Mouse (Mus musculus) erythroblast, embryonic 14.5 days (primary cell): ENCODE results near the gene F2rl3. TPM values are rescaled to one million over a fixed set of nuclear protein-coding genes. Genes with fewer than 3 reads are reported as not detected.
A peak's percentile ranks its signal among the peaks of the same experiment; 100 is the strongest.

Source experiments
- H3K27me3 ChIP-seq: 2 replicates; pipeline ENCODE4 v1.6.1; 2012; ENCODE audit warnings: inconsistent platforms; ENCODE audit not compliant: control insufficient read depth
- H3K36me3 ChIP-seq: 2 replicates; pipeline ENCODE4 v1.6.1; 2012; ENCODE audit warnings: mild to moderate bottlenecking, inconsistent platforms; ENCODE audit not compliant: control insufficient read depth
- H3K4me1 ChIP-seq: 2 replicates; pipeline ENCODE4 v1.6.1; 2012; ENCODE audit warnings: inconsistent platforms; ENCODE audit not compliant: control insufficient read depth
- H3K4me3 ChIP-seq: replicated peaks from 2 replicates; pipeline ENCODE3; 2012; ENCODE audit warnings: moderate library complexity, mild to moderate bottlenecking, inconsistent platforms
- H3K9me3 ChIP-seq: 2 replicates; pipeline ENCODE4 v1.6.1; 2012; ENCODE audit warnings: low read length, inconsistent platforms, mixed read lengths; ENCODE audit not compliant: control insufficient read depth
- GATA1 ChIP-seq: IDR thresholded peaks from 2 replicates; pipeline ENCODE4 v1.6.1; 2012; ENCODE audit warnings: low read length, inconsistent platforms, mixed read lengths
- TAL1 ChIP-seq: IDR thresholded peaks from 3 replicates; pipeline ENCODE4 v1.6.1; 2012; ENCODE audit warnings: low read length, inconsistent platforms, mixed read lengths
- polyA plus RNA-seq: library from polyadenylated mRNA; stranded (reverse); fragments of >175 nt; gene quantifications from 2 replicates; pipeline ENCODE4 v1.2.3, GENCODE M21; 2012

Gene F2rl3
- polyA plus RNA-seq = 0.04 and 0.05 TPM in 2 replicates

- no peak for TF ChIP-seq TAL1
- no peak for TF ChIP-seq GATA1
- no peak within 1 kb of the TSS for H3K4me3 ChIP-seq
- peaks cover 11% of the 10 kb centered on the region for H3K36me3 ChIP-seq
Observed at GRCm38 (mm10) chr8:72761322-72762051, at the start of gene F2rl3. Gene F2rl3 (plus strand): TSS chr8:72761880.

GRCm38 (mm10) chr8:72712569-72712968, 49.1 kb upstream of the F2rl3 start:
- Histone ChIP-seq H3K36me3 (no peaks in the 10 kb centered on the region), H3K4me1 (peaks cover 6% of the 10 kb centered on the region), H3K27me3 (no peaks in the 10 kb centered on the region), H3K9me3 (no peaks in the 10 kb centered on the region), H3K4me3 (no peak overlapping the region)
- TF ChIP-seq GATA1 = no peak
- no peak for TF ChIP-seq TAL1

More at GRCm38 (mm10) chr8:72761322-72762051, at the start of gene F2rl3:
- no peaks in the 10 kb centered on the region for H3K27me3 ChIP-seq
- no peaks in the 10 kb centered on the region for H3K4me1 ChIP-seq
- no peaks in the 10 kb centered on the region for H3K9me3 ChIP-seq

- TF ChIP-seq TAL1 (no peak), GATA1 (no peak)
- H3K4me1 ChIP-seq = peaks cover 6% of the 10 kb centered on the region
- H3K9me3 ChIP-seq = no peaks in the 10 kb centered on the region
- H3K27me3 ChIP-seq = no peaks in the 10 kb centered on the region
- no peaks in the 10 kb centered on the region for H3K36me3 ChIP-seq
- no peak overlapping the region for H3K4me3 ChIP-seq
Observed at GRCm38 (mm10) chr8:72716594-72716993, 45.1 kb upstream of the F2rl3 start.

GRCm38 (mm10) chr8:72720541-72720940, 41.1 kb upstream of the F2rl3 start:
- H3K4me3 ChIP-seq = no peak overlapping the region
- TF ChIP-seq GATA1 (no peak), TAL1 (no peak)

GRCm38 (mm10) chr8:72722769-72723650, 38.7 kb upstream of the F2rl3 start, which contains the start of gene Sin3b:
Gene Sin3b (plus strand): TSS chr8:72723285.
- peaks cover 32% of the 10 kb centered on the region for H3K36me3 ChIP-seq
- no peak for TF ChIP-seq GATA1
- no peak for TF ChIP-seq TAL1
- H3K9me3 ChIP-seq = no peaks in the 10 kb centered on the region
- H3K4me3 ChIP-seq = peak within 1 kb of the TSS; percentile 86
- no peaks in the 10 kb centered on the region for H3K27me3 ChIP-seq
- peaks cover 20% of the 10 kb centered on the region for H3K4me1 ChIP-seq

More at GRCm38 (mm10) chr8:72720541-72720940, 41.1 kb upstream of the F2rl3 start:
- Histone ChIP-seq H3K9me3 (no peaks in the 10 kb centered on the region), H3K27me3 (no peaks in the 10 kb centered on the region), H3K4me1 (peaks cover 26% of the 10 kb centered on the region), H3K36me3 (peaks cover 8% of the 10 kb centered on the region)

GRCm38 (mm10) chr8:72723651-72724001, 38.1 kb upstream of the F2rl3 start:
- peaks cover 39% of the 10 kb centered on the region for H3K36me3 ChIP-seq
- H3K4me3 ChIP-seq = peak overlapping the region; percentile 86
- H3K4me1 ChIP-seq = peaks cover 20% of the 10 kb centered on the region
- TF ChIP-seq GATA1 = no peak
- no peaks in the 10 kb centered on the region for H3K27me3 ChIP-seq
- no peaks in the 10 kb centered on the region for H3K9me3 ChIP-seq

GRCm38 (mm10) chr8:72728636-72729035, 33.0 kb upstream of the F2rl3 start:
- Histone ChIP-seq H3K36me3 (peaks cover 86% of the 10 kb centered on the region), H3K9me3 (no peaks in the 10 kb centered on the region), H3K27me3 (no peaks in the 10 kb centered on the region), H3K4me1 (peaks cover 11% of the 10 kb centered on the region), H3K4me3 (no peak overlapping the region)
- TF ChIP-seq GATA1 (no peak), TAL1 (no peak)

- TF ChIP-seq GATA1 = no peak
- TF ChIP-seq TAL1 = no peak
- no peaks in the 10 kb centered on the region for H3K9me3 ChIP-seq
- no peaks in the 10 kb centered on the region for H3K27me3 ChIP-seq
- H3K4me1 ChIP-seq = no peaks in the 10 kb centered on the region
- no peak overlapping the region for H3K4me3 ChIP-seq
- H3K36me3 ChIP-seq = peaks cover 90% of the 10 kb centered on the region
Observed at GRCm38 (mm10) chr8:72735001-72735400, 26.7 kb upstream of the F2rl3 start.

- Histone ChIP-seq H3K4me1 (no peaks in the 10 kb centered on the region), H3K27me3 (no peaks in the 10 kb centered on the region), H3K9me3 (no peaks in the 10 kb centered on the region), H3K4me3 (no peak overlapping the region), H3K36me3 (peaks cover 82% of the 10 kb centered on the region)
- TF ChIP-seq GATA1 = no peak
- TF ChIP-seq TAL1 = no peak
Observed at GRCm38 (mm10) chr8:72736868-72737267, 24.8 kb upstream of the F2rl3 start.

GRCm38 (mm10) chr8:72746061-72746460, 15.6 kb upstream of the F2rl3 start:
- H3K9me3 ChIP-seq = no peaks in the 10 kb centered on the region
- TF ChIP-seq TAL1 = no peak
- no peak for TF ChIP-seq GATA1
- H3K27me3 ChIP-seq = no peaks in the 10 kb centered on the region
- no peak overlapping the region for H3K4me3 ChIP-seq
- H3K36me3 ChIP-seq = peaks cover 82% of the 10 kb centered on the region
- no peaks in the 10 kb centered on the region for H3K4me1 ChIP-seq
